Mouse (Mus musculus) embryonic facial prominence, embryonic 15.5 days (tissue): ENCODE measurements at regions not wholly inside any gene's neighbourhood (a gene's known extent, or its start where the extent isn't known, plus 50 kb on each side); places are given as distances from the start of the nearest gene placed in this dataset.

ENCODE experiments used
- ATAC-seq: fragments of 200-750 bp; cut with Nextera tagmentation; 2 replicates; pipeline ENCODE4 v1.8.0; 2017; ENCODE audit warnings: low read depth, moderate TSS enrichment; ENCODE audit not compliant: insufficient number of reproducible peaks, low FRiP score, low TSS enrichment
- H3K27ac ChIP-seq: fragments of 300-500 bp; sonication (generic); replicated peaks from 2 replicates; pipeline ENCODE4 v1.5.1; 2015; ENCODE audit warnings: mild to moderate bottlenecking, inconsistent platforms
- H3K27me3 ChIP-seq: fragments of 300-500 bp; sonication (generic); 2 replicates; pipeline ENCODE4 v1.6.1; 2015; ENCODE audit warnings: inconsistent platforms
- H3K36me3 ChIP-seq: fragments of 300-500 bp; sonication (generic); 2 replicates; pipeline ENCODE4 v1.6.1; 2015; ENCODE audit warnings: mild to moderate bottlenecking, inconsistent platforms
- H3K4me1 ChIP-seq: fragments of 300-500 bp; sonication (generic); 2 replicates; pipeline ENCODE4 v1.6.1; 2015; ENCODE audit warnings: inconsistent platforms
- H3K4me2 ChIP-seq: fragments of 300-500 bp; sonication (generic); replicated peaks from 2 replicates; pipeline ENCODE4 v1.6.1; 2015; ENCODE audit warnings: mild to moderate bottlenecking, inconsistent platforms
- H3K4me3 ChIP-seq: fragments of 300-500 bp; sonication (generic); replicated peaks from 2 replicates; pipeline ENCODE4 v1.5.1; 2015; ENCODE audit warnings: mild to moderate bottlenecking, inconsistent platforms
- H3K9ac ChIP-seq: fragments of 300-500 bp; sonication (generic); 2 replicates; pipeline ENCODE4 v1.6.1; 2015; ENCODE audit warnings: inconsistent platforms
- H3K9me3 ChIP-seq: fragments of 300-500 bp; sonication (generic); replicated peaks from 2 replicates; pipeline ENCODE4 v1.6.1; 2016; ENCODE audit warnings: inconsistent platforms
- WGBS: fragments of 180-500 bp; shearing (Covaris S2); methylation state at CpG from one replicate; pipeline ENCODE4 v1.1.7; 2015; 5-methylcytosine and 5-hydroxymethylcytosine counted together

DNA sequence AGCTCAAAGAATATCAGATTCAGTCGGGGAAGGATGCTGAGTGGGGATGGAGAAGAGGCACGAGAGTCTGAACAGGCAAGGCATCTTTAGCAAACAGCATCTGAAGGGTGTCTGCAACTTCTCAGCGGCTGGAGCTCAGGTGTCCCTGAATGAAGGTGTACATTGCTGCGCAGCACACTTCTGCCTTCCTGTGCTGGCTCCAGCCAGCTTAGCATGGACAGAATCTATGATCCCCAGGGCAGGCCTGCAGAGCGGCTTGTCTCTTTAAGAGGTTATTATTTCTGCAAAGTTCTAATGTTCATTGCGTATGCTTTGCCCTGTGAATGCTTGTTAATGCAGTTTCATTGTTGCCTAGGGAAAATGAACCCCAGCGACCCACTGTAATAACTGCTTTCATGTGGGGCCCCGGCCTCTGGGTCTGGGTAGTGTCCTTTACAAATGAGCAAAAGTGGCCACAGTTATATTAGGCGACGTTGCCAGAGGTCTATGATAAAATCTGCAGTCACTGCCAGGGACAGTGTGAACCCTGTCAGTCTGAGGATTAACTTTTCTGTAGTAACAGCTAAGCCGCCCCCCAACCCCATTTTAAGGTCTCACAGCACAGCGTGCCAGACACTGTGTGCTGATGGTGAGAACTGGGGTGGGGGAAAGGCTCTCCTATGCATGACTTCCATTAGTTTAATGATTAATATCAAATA is 88.3 kb upstream of the Bmper start:
- Histone ChIP-seq H3K36me3 (no peaks in the 10 kb centered on the region), H3K9ac (no peak overlapping the region), H3K9me3 (no peaks in the 10 kb centered on the region), H3K4me2 (no peak overlapping the region), H3K27ac (no peak overlapping the region), H3K4me3 (no peak overlapping the region), H3K4me1 (no peaks in the 10 kb centered on the region), H3K27me3 (no peaks in the 10 kb centered on the region)
- WGBS: 52% methylated on average over 12 of the region's 12 CpGs
- ATAC-seq: no peak

DNA sequence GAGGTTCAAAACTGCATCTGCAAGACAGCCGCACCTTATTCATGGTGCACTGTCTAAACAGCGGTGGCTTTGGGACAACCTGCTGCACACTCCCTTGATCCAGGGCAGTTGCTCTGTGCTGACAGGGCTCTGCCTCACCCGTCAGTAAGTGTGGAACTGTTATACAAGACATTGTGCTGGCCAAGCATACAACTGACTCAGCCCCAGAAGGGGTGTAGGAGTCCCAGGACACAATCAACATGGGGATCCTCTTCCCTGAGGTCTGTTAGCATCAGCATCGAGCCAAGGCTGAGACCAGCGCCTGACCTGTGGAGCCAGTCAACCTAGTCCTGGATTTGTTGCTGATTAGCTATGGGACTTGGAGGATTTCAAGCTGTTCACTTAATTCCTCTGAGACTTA is 86.4 kb upstream of the Bmper start:
- H3K4me1 ChIP-seq: no peaks in the 10 kb centered on the region
- no peaks in the 10 kb centered on the region for H3K9me3 ChIP-seq
- H3K4me2 ChIP-seq: no peak overlapping the region
- ATAC-seq: no peak
- no peak overlapping the region for H3K27ac ChIP-seq
- H3K27me3 ChIP-seq: no peaks in the 10 kb centered on the region
- WGBS: 78% methylated on average over 5 of the region's 5 CpGs
- H3K4me3 ChIP-seq: no peak overlapping the region
- H3K9ac ChIP-seq: no peak overlapping the region
- no peaks in the 10 kb centered on the region for H3K36me3 ChIP-seq

DNA sequence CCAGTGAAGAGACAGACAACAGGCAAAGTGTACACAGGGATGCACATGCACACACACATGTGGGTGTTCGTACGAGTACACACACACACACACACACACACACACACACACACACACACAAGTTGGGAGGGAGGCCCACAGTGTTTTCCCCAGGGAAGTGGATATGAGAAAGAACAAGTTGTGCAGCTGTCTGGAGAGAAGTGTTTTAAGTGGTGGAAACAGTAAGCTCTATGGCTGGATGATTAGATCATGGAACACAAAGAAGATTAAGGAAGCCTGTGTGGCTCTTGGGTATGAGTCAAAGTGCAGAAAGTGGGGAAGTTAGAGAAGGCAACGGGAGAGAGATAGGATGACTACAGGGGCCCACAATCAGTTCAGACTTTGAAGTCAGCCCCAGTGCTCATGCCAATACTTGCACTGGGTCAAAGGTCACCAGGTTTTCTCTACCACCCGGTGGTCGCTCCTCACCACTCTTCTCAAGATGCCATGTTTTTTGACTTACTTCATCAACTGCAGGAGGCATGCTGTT is 85.1 kb upstream of the Bmper start:
- Histone ChIP-seq H3K27me3 (no peaks in the 10 kb centered on the region), H3K4me1 (no peaks in the 10 kb centered on the region), H3K27ac (no peak overlapping the region), H3K4me2 (no peak overlapping the region), H3K9ac (no peak overlapping the region), H3K36me3 (no peaks in the 10 kb centered on the region), H3K9me3 (no peaks in the 10 kb centered on the region), H3K4me3 (no peak overlapping the region)
- 49% methylated on average over 5 of the region's 5 CpGs for WGBS
- ATAC-seq: no peak

DNA sequence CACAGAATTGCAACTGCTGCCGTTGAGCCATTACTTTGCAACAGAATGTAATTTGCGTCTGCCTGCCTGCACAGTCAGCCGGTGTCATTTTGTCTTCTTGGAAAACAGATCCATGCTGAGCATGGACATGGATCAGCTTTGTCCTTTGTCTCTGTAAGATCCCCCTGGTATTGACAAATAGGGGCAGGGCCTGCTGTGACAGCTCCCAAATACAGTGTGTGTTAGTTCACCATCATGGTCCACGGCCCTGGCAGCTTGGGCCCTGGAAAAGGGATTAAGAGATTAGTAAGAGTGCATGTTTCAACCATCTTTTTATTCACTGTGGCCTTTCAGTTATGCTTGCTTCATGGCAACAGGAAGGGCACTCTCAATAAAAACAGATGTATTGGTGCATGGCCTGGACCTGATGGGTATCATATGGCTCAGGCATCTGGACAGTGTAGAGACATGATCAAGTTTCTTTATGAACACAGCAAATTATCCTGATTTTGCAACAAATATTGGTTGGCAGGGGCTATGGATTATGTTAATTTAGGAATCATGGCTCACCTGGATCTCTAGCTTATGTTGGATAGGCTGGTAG is 83.2 kb upstream of the Bmper start:
- Histone ChIP-seq H3K4me2 (no peak overlapping the region), H3K4me3 (no peak overlapping the region), H3K9ac (no peak overlapping the region), H3K27me3 (no peaks in the 10 kb centered on the region), H3K36me3 (no peaks in the 10 kb centered on the region), H3K4me1 (no peaks in the 10 kb centered on the region), H3K27ac (no peak overlapping the region), H3K9me3 (no peaks in the 10 kb centered on the region)
- WGBS: 32% methylated on average over 4 of the region's 4 CpGs
- no peak for ATAC-seq

DNA sequence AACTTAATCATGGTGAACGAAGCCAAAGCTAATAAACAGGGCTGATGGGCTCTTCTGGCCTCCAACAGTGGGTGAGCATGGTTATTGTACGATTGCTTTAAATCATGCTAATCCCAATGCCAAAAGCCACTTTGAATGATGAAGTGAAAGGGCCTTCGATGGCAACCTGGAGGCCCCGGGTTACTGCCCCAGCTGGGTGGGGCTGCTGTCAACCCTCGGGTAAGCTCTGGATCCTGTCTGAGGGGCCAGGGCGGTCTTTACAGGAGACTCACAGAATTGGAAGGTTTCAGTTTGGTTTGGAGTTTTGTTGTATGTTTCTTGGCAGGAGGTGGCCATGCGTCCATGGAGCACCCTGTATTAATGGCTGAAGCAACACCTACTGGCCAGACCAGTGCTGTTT is 78.6 kb upstream of the Bmper start:
- Histone ChIP-seq H3K9me3 (no peaks in the 10 kb centered on the region), H3K27me3 (no peaks in the 10 kb centered on the region), H3K4me2 (no peak overlapping the region), H3K4me1 (no peaks in the 10 kb centered on the region), H3K27ac (no peak overlapping the region), H3K9ac (no peak overlapping the region), H3K36me3 (no peaks in the 10 kb centered on the region), H3K4me3 (no peak overlapping the region)
- no peak for ATAC-seq
- WGBS: 90% methylated on average over 7 of the region's 7 CpGs

DNA sequence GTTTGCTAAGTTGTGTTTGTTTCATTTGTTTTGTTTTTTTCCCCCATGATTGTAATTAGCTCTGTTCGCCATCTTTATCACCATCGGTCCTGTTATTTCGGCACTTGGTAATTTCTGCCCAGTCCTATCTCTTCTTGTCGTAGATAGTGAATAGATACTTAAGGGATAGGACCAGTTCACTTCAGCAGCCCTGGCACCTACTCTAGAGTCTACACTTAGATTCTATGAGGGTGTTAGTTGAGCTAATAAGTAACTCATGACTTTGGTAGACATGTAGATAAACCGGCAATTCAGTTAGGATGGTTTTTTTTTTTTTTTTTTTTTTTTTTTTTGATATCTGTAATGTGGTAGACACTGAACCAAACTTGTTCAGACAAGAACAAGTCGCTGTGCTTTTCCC is 72.5 kb upstream of the Bmper start:
- Histone ChIP-seq H3K4me1 (no peaks in the 10 kb centered on the region), H3K9ac (no peak overlapping the region), H3K9me3 (no peaks in the 10 kb centered on the region), H3K36me3 (no peaks in the 10 kb centered on the region), H3K27ac (no peak overlapping the region), H3K27me3 (no peaks in the 10 kb centered on the region), H3K4me2 (no peak overlapping the region), H3K4me3 (no peak overlapping the region)
- WGBS: 87% methylated on average over 6 of the region's 6 CpGs
- ATAC-seq: no peak

DNA sequence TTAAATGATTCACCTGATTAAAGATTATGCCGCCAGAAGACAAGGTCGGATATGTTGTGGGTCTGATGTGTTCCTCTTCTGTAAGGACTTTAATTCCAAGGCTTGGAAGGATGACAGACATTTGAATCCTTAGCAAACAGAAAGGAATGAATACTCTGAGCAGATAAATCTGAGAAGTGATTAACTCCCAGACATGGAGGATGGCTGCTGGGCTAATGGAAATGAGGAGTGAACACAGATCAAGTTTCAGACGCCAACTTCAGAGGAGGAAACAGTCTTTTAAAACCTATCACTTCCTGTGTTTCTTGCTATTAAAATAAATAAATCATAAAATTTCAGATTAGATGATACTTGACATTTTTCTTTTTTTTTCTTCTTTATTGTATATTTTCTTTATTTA is 72.0 kb upstream of the Bmper start:
- no peak overlapping the region for H3K4me2 ChIP-seq
- H3K9me3 ChIP-seq: no peaks in the 10 kb centered on the region
- no peak overlapping the region for H3K9ac ChIP-seq
- H3K27me3 ChIP-seq: no peaks in the 10 kb centered on the region
- H3K27ac ChIP-seq: no peak overlapping the region
- H3K36me3 ChIP-seq: no peaks in the 10 kb centered on the region
- H3K4me3 ChIP-seq: no peak overlapping the region
- 47% methylated on average over 3 of the region's 3 CpGs for WGBS
- ATAC-seq: no peak
- H3K4me1 ChIP-seq: no peaks in the 10 kb centered on the region

DNA sequence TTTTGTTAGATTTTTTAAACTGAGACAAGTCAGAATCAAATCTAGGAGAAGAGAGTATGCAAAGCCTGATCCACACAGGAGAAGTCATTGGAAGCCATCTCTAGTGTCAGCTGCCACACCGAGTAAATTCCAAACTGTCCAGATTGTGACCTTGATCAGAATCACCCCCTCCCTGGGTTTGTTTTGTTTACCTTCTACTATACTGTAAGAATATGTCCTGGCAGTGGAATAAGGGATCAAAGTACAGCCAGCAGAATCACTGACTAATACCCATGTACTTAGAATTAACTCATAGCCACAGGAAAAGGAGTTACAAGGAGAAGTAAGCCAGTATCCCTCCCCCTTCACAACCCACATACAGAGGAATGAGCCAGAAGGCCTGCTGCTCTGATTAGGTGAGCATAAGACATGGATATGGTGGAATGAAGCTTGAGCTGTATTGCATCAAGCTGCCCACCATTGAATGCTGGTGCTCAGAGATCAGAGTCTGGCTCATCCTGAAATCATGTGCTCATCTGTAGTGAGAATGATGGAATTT is 70.9 kb upstream of the Bmper start:
- Histone ChIP-seq H3K4me3 (no peak overlapping the region), H3K27me3 (no peaks in the 10 kb centered on the region), H3K4me2 (no peak overlapping the region), H3K9me3 (no peaks in the 10 kb centered on the region), H3K27ac (no peak overlapping the region), H3K4me1 (peaks cover 4% of the 10 kb centered on the region; the same call in 1 of the 2 replicates), H3K9ac (no peak overlapping the region), H3K36me3 (no peaks in the 10 kb centered on the region)
- no peak for ATAC-seq
- WGBS: 70% methylated on average over 1 of the region's 1 CpGs

DNA sequence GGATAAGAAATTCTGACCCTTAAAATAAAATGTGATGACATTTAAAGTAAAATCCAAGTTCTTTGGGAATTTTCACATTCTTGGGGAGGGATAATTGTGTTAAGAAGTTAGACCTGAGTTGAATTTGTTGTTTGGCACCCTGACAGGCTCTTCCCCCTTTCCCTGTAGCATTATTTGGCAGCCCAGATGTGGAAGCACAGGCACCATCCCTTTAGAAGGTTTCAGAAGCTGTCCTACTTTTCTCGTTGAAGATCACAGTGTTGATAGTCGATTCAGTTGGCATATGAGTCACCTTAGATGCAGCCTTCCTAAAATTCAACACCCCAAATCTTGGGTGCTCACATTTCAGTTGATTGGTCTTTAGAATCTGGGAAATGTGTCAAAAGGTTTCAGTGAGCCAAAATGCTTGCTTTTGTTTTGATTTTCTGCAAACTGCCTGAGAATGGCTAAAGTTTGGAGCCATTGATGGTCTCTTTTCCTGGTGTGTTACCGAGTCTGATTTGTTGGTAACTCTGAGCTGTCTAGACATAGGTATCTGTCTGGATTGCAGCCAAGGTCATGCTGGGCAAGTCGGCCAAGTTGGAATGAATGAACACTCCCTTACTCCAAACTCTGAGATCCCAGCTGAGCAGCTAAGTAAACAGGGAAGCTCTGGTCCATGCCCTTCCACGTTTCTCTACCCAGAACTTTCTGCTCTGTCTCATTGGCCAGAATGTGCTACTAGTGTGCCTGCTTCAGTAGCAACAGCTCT is 65.9 kb upstream of the Bmper start:
- Histone ChIP-seq H3K4me2 (no peak overlapping the region), H3K36me3 (no peaks in the 10 kb centered on the region), H3K9ac (no peak overlapping the region), H3K4me1 (peaks cover 13% of the 10 kb centered on the region; the same call in 1 of the 2 replicates), H3K27ac (no peak overlapping the region), H3K9me3 (no peaks in the 10 kb centered on the region), H3K27me3 (no peaks in the 10 kb centered on the region), H3K4me3 (no peak overlapping the region)
- 45% methylated on average over 5 of the region's 5 CpGs for WGBS
- no peak for ATAC-seq

DNA sequence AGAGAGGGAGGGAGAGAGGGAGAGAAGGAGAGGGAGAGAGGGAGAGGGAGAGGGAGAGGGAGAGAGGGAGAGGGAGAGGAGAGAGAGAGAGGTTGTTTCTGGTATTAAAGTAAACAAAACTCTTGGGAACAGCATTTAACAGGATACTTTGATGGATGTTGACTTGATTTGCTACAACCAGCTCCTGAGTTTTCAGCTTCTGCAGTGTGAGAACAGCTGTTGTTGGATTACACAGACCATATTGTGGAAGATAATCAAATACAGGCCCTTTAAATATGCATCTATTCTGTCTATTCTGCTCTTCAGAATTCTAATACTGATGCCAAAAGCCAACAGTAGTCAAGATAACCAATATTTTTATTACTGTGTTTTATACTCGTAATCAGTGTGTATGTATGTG is 64.4 kb upstream of the Bmper start:
- Histone ChIP-seq H3K4me3 (no peak overlapping the region), H3K9ac (no peak overlapping the region), H3K4me2 (no peak overlapping the region), H3K27me3 (no peaks in the 10 kb centered on the region), H3K27ac (no peak overlapping the region), H3K9me3 (no peaks in the 10 kb centered on the region), H3K36me3 (no peaks in the 10 kb centered on the region), H3K4me1 (peaks cover 13% of the 10 kb centered on the region; the same call in 1 of the 2 replicates)
- WGBS: 48% methylated on average over 1 of the region's 1 CpGs
- ATAC-seq: no peak

DNA sequence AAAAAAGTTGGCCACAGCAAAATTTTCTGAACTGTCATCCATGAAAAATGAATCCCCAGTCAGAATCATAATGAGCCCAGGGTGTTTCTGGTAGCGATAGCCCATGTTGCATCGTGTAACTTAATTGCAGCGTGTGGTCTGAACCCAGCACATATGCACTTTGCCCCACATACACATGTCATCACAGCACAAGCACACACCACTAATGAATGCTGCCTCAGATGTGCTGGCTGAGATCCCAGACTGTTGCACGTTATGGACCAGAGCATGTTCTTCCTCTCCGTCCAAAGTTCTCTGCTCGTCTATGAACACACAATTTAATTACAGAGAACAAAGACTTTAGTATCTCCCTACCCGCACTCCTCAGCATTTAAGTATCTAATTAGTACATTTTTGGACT is 61.5 kb upstream of the Bmper start:
- no peaks in the 10 kb centered on the region for H3K9me3 ChIP-seq
- H3K4me2 ChIP-seq: no peak overlapping the region
- H3K27ac ChIP-seq: no peak overlapping the region
- H3K36me3 ChIP-seq: no peaks in the 10 kb centered on the region
- no peaks in the 10 kb centered on the region for H3K27me3 ChIP-seq
- no peak overlapping the region for H3K4me3 ChIP-seq
- ATAC-seq: no peak
- 46% methylated on average over 7 of the region's 7 CpGs for WGBS
- H3K4me1 ChIP-seq: peaks cover 13% of the 10 kb centered on the region; the same call in 1 of the 2 replicates
- no peak overlapping the region for H3K9ac ChIP-seq
